Mouse (Mus musculus) left cerebral cortex, adult 8-10 months (tissue): ENCODE results near the gene Ugt1a8. TPM values are rescaled to one million over a fixed set of nuclear protein-coding genes. Genes with fewer than 3 reads are reported as not detected.
"Not testable (repeated sequence)": the region's sequence is repeated elsewhere in the genome, so short reads cannot be mapped to it uniquely, and the experiment has no call there.

Source experiments
- DNase-seq, 2 experiments: peaks; one replicate each; pipeline ENCODE4 v3.0.0; 2022; ENCODE audit warnings: low spot score in 2 of 2
- total RNA-seq, 4 experiments: library from RNA; stranded (reverse); gene quantifications; 2 replicates each; pipeline ENCODE4 v1.2.4; 2022

The Ugt1a8 gene
- total RNA-seq, 4 experiments from 2014 or later = not detected

DNA sequence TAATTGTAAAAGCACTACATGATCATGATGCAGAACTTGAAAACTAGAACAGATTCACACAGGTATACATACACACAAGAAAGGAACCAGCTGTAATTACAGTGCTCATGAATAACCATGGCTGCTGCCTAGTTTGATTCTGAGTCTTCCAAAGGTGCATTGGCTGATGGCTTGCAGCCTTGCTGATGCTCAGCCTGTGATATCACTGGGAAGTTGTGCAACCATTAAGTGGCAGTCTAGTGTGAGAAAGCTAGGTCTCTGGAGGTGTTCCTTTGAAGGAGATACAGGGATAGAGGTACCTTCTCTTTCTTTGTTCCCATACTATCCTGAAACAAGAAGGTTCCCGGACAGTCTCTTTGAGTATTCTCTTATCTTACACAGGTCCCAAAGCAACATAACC lies 131.4 kb downstream of the Ugt1a8 start:
- no peak for DNase-seq

DNA sequence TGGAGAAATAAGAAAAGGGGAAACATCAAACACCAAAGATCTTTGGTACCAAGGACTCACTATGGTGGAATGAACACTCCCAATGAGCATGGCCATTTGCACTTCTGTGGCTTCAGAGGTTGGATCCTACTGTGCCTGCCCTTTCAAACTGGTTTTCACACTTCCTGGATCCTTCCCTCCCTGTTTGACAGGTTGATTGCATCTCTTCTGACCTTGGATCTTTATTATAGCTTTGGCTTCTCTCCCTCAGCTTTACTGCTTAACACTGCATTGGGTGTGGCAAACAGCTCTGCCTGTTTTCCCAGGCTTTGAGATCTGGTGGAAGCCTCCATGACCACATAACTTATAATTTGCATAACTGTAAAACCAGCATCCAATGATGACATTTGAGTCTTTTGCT lies 132.7 kb downstream of the Ugt1a8 start:
- no peak for DNase-seq

DNA sequence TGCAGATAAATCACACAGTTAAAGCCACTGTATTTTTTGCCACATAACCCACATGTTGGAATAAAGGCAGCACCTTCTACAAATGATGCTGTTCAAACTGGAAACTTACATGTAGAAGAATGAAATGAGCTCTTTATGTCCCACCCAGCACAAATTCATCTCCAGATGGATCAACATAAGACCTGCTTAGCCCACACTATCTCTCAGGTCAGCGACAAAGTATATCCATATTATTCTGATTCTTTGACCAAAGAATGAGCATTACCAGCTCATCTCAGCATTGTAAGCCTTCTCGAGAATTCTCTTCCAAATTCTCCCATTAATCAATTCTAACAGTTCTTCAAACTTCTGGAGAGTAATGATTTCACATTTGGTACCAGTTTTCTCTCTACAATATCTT lies 134.6 kb downstream of the Ugt1a8 start:
- DNase-seq = no peak

DNA sequence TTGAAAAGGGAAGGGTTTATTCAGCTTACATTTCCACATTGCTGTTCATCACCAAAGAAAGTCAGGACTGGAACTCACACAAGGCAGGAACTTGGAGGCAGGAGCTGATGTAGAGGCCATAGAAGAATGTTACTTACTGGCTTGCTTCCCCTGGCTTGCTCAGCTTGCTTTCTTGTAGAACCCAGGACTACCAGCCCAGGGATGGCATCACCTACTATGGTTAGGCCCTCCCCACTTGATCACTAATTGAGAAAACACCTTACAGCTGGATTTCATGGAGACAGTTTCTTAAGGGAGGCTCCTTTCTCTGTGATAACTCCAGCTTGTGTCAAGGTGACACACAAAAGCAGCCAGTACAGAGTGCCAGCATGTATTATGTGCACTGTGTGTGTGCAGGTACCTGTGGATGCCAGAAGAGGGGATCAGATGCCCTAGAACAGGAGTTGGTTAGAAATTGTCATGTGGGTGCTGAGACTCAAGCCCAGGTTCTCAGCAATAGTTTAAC lies 135.4 kb downstream of the Ugt1a8 start:
- DNase-seq = not testable (repeated sequence)

- DNase-seq = no peak
Observed at GRCm38 (mm10) chr1:88223591-88223990, 136.0 kb downstream of the Ugt1a8 start.

- no peak for DNase-seq
Observed at GRCm38 (mm10) chr1:88224029-88224776, 136.6 kb downstream of the Ugt1a8 start.

DNA sequence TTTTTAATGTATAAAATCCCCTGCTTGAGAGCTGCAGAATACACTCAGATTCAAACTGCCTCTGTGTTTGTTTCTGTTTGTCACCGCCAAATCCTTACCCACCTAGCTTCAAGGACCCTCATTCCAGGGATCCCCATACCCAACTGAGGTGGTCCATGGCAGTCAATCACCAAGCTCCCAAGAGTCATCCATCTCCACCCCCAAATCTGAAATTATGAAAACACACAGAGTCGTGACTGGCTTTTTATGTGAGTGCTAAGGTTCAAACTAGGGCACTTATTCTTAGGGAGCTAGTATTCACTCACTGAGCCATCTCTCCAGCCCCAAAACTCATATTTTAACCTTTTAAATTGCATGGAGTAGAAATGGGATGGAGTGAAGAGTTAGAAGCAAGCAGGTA lies 137.7 kb downstream of the Ugt1a8 start:
- DNase-seq = not testable (repeated sequence)

DNA sequence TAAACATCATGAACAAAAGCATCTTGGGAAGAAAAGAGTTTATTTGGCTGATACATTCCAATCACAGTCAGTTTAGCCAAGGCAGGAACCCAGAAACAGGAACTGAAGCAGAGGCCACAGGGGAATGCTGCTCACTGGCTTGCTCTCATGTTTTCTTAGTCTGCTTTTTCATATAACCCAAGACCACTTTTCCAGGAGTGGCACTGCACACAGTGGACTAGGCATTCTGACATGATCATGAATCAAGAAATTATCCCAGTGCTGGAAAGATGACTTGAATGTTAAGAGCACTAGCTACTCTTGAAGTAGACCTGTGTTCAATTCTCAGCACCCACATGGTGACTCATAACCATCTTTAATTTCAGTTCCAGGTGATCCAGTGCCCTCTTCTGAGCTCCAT lies 138.1 kb downstream of the Ugt1a8 start:
- DNase-seq = no peak

GRCm38 (mm10) chr1:88226670-88227379 lies 139.2 kb downstream of the Ugt1a8 start, which contains the start of gene Mroh2a:
Mroh2a (plus strand) TSS chr1:88226986.
- peak in 1 of 2 experiments; percentile 5 for DNase-seq

GRCm38 (mm10) chr1:88227482-88227881 lies 139.9 kb downstream of the Ugt1a8 start:
- peak in 1 of 2 experiments; percentile 3 for DNase-seq

GRCm38 (mm10) chr1:88228121-88228520 lies 140.5 kb downstream of the Ugt1a8 start:
- DNase-seq = peak in 1 of 2 experiments; percentile 19

DNA sequence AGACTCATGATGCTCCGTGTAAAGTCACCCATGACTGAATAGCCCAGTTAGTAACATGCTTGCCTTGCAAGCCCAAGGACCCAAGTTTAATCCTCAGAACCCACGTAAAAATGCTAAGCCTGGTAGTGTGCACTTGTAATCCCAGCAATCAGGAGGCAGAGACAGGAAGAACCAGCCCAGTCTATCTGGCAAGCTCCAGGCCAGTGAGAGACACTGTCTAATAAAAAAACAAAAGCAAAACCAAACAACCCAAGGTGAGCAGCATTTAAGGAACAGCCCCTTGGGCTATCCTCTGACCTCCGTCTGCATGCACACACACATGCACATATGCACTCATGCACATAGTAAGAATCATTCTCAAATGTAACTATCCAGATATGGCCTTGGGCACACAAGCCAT lies 142.0 kb downstream of the Ugt1a8 start:
- DNase-seq = no peak

DNA sequence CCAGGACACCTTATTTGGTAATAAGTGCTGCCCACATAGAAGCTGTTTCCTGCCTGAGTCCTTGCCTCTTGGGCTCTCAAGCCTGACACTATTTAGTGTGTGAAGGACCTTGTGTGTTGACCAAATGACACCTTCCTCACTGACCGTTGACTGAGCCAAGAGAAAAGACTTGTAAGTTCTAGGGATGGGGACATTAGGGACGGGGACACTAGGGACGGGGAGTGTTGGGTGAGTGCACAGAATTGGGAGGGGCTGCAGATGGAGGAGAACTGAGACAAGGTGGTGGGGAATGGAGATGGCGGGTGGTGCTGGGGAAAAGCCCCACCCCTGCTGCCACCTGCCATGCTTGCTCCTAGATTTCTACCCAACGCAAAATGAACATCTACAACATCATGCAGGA lies 142.4 kb downstream of the Ugt1a8 start:
- DNase-seq = no peak

- DNase-seq = no peak
Observed at GRCm38 (mm10) chr1:88230421-88230820, 142.8 kb downstream of the Ugt1a8 start.

DNA sequence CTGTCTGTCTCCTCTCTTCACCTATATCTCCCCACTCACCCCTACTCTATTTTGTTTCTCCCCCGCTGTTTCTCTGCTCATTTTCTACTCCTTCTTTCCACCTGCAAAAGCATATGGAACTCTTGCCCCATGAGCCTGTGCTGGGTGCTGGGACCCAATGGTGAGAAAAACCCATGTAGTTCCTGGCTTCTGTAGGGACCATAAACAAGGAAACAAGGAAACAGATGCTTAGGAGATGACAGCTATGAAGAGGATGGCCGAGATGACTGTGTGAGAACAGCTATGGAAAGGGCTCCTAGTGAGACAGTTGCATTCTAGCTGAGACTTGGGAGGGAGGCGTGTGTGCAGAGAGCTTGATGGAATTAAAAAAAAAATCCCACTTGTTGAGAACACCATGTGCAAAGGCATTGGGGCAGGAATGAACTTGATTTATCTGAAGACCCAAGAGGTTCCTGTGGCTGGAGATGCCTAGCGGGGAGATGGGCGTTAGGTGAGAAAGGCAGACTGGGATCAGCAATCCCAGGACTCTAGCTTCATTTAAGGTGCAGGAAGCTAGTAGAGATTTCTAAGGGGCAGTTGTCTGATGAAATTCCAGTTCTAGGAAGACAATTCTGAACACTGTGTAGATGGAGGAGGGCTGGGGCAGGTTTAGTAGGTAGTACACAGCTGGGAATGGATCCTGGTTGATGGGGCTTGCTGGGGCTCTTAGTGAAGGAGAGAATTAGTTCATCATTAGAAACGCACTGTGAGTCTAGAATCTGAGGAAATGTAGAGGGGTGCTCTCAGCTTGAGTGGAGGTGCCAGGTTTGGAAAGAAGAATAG lies 143.6 kb downstream of the Ugt1a8 start:
- no peak for DNase-seq

DNA sequence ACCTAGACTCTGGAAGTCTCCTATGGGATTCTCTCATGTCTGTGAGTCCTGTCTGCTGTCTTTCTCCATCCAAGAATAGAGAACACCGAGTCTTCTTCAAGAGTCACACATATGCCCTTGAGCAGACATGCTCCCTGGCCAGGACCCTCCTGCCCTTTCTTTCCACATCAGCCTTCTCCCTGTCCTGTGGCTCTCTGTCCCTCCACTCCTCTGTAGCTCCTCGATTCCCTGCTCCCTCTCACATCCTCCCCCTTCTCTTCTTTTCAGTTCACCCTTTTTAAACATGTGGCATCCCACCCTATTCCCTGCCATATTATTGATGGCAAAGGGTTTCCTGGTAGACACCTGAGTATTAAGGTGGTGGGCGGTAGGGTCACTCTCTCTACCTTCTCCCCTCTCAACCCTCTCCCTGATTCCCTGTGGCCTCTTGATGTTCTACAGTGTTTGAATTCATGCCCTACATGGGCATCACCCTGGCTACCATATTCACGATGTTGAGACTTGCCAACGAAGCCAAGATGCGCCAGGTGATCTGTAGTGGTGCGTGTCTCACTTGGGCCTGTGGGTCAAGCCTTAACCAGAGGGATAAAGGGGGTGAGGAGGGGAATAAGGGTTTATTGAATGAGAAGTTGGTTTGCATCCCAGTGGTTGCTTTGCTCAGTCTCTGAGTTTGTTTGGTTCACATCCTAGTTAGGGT lies 144.3 kb downstream of the Ugt1a8 start:
- no peak for DNase-seq

GRCm38 (mm10) chr1:88232664-88233380 lies 145.2 kb downstream of the Ugt1a8 start:
- DNase-seq = no peak

- no peak for DNase-seq
Observed at GRCm38 (mm10) chr1:88233421-88234247, 146.0 kb downstream of the Ugt1a8 start.

GRCm38 (mm10) chr1:88234248-88234610 lies 146.6 kb downstream of the Ugt1a8 start:
- no peak for DNase-seq

GRCm38 (mm10) chr1:88234646-88235045 lies 147.0 kb downstream of the Ugt1a8 start:
- DNase-seq = no peak
